Mouse (Mus musculus): Measurements from ENCODE around the gene Olfr71.

GRCm38 (mm10) chr4:43690021-43690420 is 20.0 kb downstream of the Olfr71 start:
- no peak for TF ChIP-seq POLR2A (IDR thresholded peaks at IDR 0.05; ENCODE audit: control insufficient read depth, low read depth, low read length)
- no peak for TF ChIP-seq CTCF (IDR thresholded peaks at IDR 0.05; ENCODE audit: control insufficient read depth, insufficient read depth, insufficient replicate concordance, low read depth, low read length)
